Mouse (Mus musculus): Measurements from ENCODE around the gene Glt1d1. TPM values are rescaled to one million over a fixed set of nuclear protein-coding genes. Genes with fewer than 3 reads are reported as not detected.

Gene Glt1d1
- polyA plus RNA-seq, 1 experiment from 2014 or later = 0.25 TPM

GRCm38 (mm10) chr5:127618834-127619233, 13.2 kb upstream of the Glt1d1 start:
- WGBS = 73% methylated on average over 3 of the region's 3 CpGs

GRCm38 (mm10) chr5:127620371-127620770, 11.7 kb upstream of the Glt1d1 start:
- WGBS = 76% methylated on average over 8 of the region's 8 CpGs
- Histone ChIP-seq H3K27me3 (replicated peaks; ENCODE audit: control insufficient read depth, insufficient read depth, low read length) (no peaks in the 10 kb centered on the region), H3K9ac (ENCODE audit: low read depth, low read length) (no peak overlapping the region), H3K4me1 (ENCODE audit: control insufficient read depth, insufficient read depth, low read length) (peaks cover 10% of the 10 kb centered on the region), H3K27ac (replicated peaks; ENCODE audit: low read depth, low read length) (no peak overlapping the region), H3K9me3 (ENCODE audit: control insufficient read depth, low read length) (no peaks in the 10 kb centered on the region), H3K4me3 (ENCODE audit: low read depth, low read length) (no peak overlapping the region), H3K36me3 (ENCODE audit: control insufficient read depth, insufficient read depth, low read length) (no peaks in the 10 kb centered on the region), H3K4me2 (ENCODE audit: low read depth, low read length) (no peak overlapping the region)
- no peak for ATAC-seq (ENCODE audit: low read depth)
- DNase-seq (ENCODE audit: low spot score) = no peak

More at GRCm38 (mm10) chr5:127618834-127619233, 13.2 kb upstream of the Glt1d1 start:
- Histone ChIP-seq H3K36me3 (ENCODE audit: control insufficient read depth, insufficient read depth, low read length) (no peaks in the 10 kb centered on the region), H3K4me3 (ENCODE audit: low read depth, low read length) (no peak overlapping the region), H3K9ac (ENCODE audit: low read depth, low read length) (no peak overlapping the region), H3K27me3 (replicated peaks; ENCODE audit: control insufficient read depth, insufficient read depth, low read length) (no peaks in the 10 kb centered on the region), H3K27ac (replicated peaks; ENCODE audit: low read depth, low read length) (no peak overlapping the region), H3K4me1 (ENCODE audit: control insufficient read depth, insufficient read depth, low read length) (peaks cover 14% of the 10 kb centered on the region), H3K4me2 (ENCODE audit: low read depth, low read length) (no peak overlapping the region), H3K9me3 (ENCODE audit: control insufficient read depth, low read length) (no peaks in the 10 kb centered on the region)
- ATAC-seq (ENCODE audit: low read depth) = no peak
- DNase-seq (ENCODE audit: low spot score) = no peak

DNA sequence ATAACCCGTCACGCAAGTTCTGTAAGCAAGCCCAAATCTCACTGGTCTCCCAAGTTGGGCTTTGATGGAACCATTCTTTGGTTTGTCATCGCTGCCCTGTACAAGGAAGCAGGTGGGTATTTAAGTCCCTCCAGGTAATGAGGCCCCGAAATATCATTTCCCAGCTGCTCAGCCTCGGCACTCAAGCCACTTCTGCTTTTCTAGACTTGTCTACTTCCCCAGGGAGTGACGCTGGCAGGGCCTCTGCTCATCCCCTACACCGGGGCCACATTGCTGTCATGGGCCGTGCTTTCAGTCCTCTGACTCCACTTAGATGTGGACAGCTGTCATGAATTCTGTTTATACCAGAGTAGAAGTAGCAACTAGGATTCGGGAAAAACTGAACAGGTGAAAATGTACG, 11.0 kb upstream of the Glt1d1 start:
- WGBS = 74% methylated on average over 10 of the region's 10 CpGs
- no peak for DNase-seq (ENCODE audit: low spot score)
- Histone ChIP-seq H3K4me1 (ENCODE audit: control insufficient read depth, insufficient read depth, low read length) (peaks cover 3% of the 10 kb centered on the region), H3K9me3 (ENCODE audit: control insufficient read depth, low read length) (no peaks in the 10 kb centered on the region), H3K36me3 (ENCODE audit: control insufficient read depth, insufficient read depth, low read length) (no peaks in the 10 kb centered on the region), H3K4me2 (ENCODE audit: low read depth, low read length) (no peak overlapping the region), H3K27ac (replicated peaks; ENCODE audit: low read depth, low read length) (no peak overlapping the region), H3K4me3 (ENCODE audit: low read depth, low read length) (no peak overlapping the region), H3K9ac (ENCODE audit: low read depth, low read length) (no peak overlapping the region), H3K27me3 (replicated peaks; ENCODE audit: control insufficient read depth, insufficient read depth, low read length) (no peaks in the 10 kb centered on the region)
- ATAC-seq (ENCODE audit: low read depth) = no peak

GRCm38 (mm10) chr5:127624427-127625213, 7.4 kb upstream of the Glt1d1 start:
- Histone ChIP-seq H3K36me3 (ENCODE audit: control insufficient read depth, insufficient read depth, low read length) (no peaks in the 10 kb centered on the region), H3K4me3 (ENCODE audit: low read depth, low read length) (no peak overlapping the region), H3K27me3 (replicated peaks; ENCODE audit: control insufficient read depth, insufficient read depth, low read length) (no peaks in the 10 kb centered on the region), H3K4me2 (ENCODE audit: low read depth, low read length) (no peak overlapping the region), H3K9me3 (ENCODE audit: control insufficient read depth, low read length) (no peaks in the 10 kb centered on the region), H3K4me1 (ENCODE audit: control insufficient read depth, insufficient read depth, low read length) (no peaks in the 10 kb centered on the region), H3K27ac (replicated peaks; ENCODE audit: low read depth, low read length) (no peak overlapping the region), H3K9ac (ENCODE audit: low read depth, low read length) (no peak overlapping the region)
- DNase-seq (ENCODE audit: low spot score) (no peak), ATAC-seq (ENCODE audit: low read depth) (no peak)
- 78% methylated on average over 10 of the region's 10 CpGs for WGBS

GRCm38 (mm10) chr5:127627242-127627641, 4.8 kb upstream of the Glt1d1 start:
- Histone ChIP-seq H3K9ac (ENCODE audit: low read depth, low read length) (no peak overlapping the region), H3K4me2 (ENCODE audit: low read depth, low read length) (no peak overlapping the region), H3K27me3 (replicated peaks; ENCODE audit: control insufficient read depth, insufficient read depth, low read length) (peaks cover 9% of the 10 kb centered on the region), H3K4me1 (ENCODE audit: control insufficient read depth, insufficient read depth, low read length) (0 out of 2 replicates have a peak, but pooled peaks cover 5% of the 10 kb centered on the region), H3K4me3 (ENCODE audit: low read depth, low read length) (no peak overlapping the region), H3K9me3 (ENCODE audit: control insufficient read depth, low read length) (no peaks in the 10 kb centered on the region), H3K27ac (replicated peaks; ENCODE audit: low read depth, low read length) (no peak overlapping the region), H3K36me3 (ENCODE audit: control insufficient read depth, insufficient read depth, low read length) (no peaks in the 10 kb centered on the region)
- DNase-seq (ENCODE audit: low spot score) = no peak
- 90% methylated on average over 12 of the region's 12 CpGs for WGBS
- ATAC-seq (ENCODE audit: low read depth) = no peak

DNA sequence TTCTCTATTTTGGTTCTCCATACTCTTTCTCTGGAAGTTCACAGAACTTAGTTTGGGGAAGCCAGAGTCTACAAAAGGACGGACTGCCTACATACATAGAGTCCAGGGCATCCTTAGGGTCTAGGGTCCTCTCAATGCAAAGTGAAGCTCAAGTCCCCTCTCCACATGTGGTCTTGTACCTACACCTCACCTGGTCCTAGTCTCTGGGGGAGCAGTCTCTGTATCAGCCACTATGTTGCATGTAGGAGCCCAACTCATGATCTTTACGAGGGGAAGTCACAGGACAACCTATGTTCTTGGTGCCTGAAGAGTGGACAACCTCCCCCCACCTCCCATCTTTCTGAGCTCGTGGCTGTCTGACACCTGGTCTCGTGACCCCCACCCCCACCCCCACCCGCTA, 391 bp upstream of the Glt1d1 start:
- DNase-seq (ENCODE audit: low spot score) = no peak

GRCm38 (mm10) chr5:127633188-127633587, 1.1 kb downstream of the Glt1d1 start:
- Histone ChIP-seq H3K4me1 (ENCODE audit: control insufficient read depth, insufficient read depth, low read length) (0 out of 2 replicates have a peak, but pooled peaks cover 9% of the 10 kb centered on the region), H3K27ac (replicated peaks; ENCODE audit: low read depth, low read length) (no peak overlapping the region), H3K4me3 (ENCODE audit: low read depth, low read length) (peak overlapping the region; percentile 51), H3K9me3 (ENCODE audit: control insufficient read depth, low read length) (no peaks in the 10 kb centered on the region), H3K27me3 (replicated peaks; ENCODE audit: control insufficient read depth, insufficient read depth, low read length) (peaks cover 23% of the 10 kb centered on the region), H3K9ac (ENCODE audit: low read depth, low read length) (no peak overlapping the region), H3K36me3 (ENCODE audit: control insufficient read depth, insufficient read depth, low read length) (no peaks in the 10 kb centered on the region), H3K4me2 (ENCODE audit: low read depth, low read length) (peak overlapping the region; percentile 93)
- WGBS = 43% methylated on average over 4 of the region's 4 CpGs
- DNase-seq (ENCODE audit: low spot score) (no peak), ATAC-seq (ENCODE audit: low read depth) (no peak)

More for the DNA sequence above, 391 bp upstream of the Glt1d1 start:
- no peak for ATAC-seq (ENCODE audit: low read depth)
- Histone ChIP-seq H3K4me1 (ENCODE audit: control insufficient read depth, insufficient read depth, low read length) (0 out of 2 replicates have a peak, but pooled peaks cover 9% of the 10 kb centered on the region), H3K4me2 (ENCODE audit: low read depth, low read length) (peak overlapping the region; percentile 93), H3K27ac (replicated peaks; ENCODE audit: low read depth, low read length) (no peak overlapping the region), H3K9me3 (ENCODE audit: control insufficient read depth, low read length) (no peaks in the 10 kb centered on the region), H3K27me3 (replicated peaks; ENCODE audit: control insufficient read depth, insufficient read depth, low read length) (peaks cover 23% of the 10 kb centered on the region), H3K9ac (ENCODE audit: low read depth, low read length) (peak overlapping the region; percentile 66; the same call in 1 of the 2 replicates), H3K4me3 (ENCODE audit: low read depth, low read length) (peak overlapping the region; percentile 51; the same call in 1 of the 2 replicates), H3K36me3 (ENCODE audit: control insufficient read depth, insufficient read depth, low read length) (no peaks in the 10 kb centered on the region)
- 16% methylated on average over 5 of the region's 5 CpGs for WGBS

DNA sequence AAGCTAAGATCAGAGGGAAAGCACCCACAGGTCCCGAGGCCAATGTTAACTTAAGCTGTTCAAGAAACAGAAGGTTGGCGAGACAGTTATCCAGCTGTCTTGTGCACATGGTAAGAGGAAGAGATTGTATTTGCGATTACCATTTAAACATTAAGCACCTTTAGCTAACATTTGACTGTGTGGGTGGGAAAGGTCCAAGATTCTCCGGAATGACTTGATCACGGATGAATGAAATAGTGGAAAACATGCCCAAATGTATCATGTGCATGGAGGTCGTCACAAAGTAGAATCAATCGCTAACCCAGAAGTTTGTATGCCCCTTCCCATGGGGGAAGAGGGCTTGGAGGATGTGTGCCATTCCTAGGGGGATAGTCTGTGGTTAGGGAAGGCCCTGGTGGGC, 1.6 kb downstream of the Glt1d1 start:
- Histone ChIP-seq H3K4me1 (ENCODE audit: control insufficient read depth, insufficient read depth, low read length) (0 out of 2 replicates have a peak, but pooled peaks cover 9% of the 10 kb centered on the region), H3K36me3 (ENCODE audit: control insufficient read depth, insufficient read depth, low read length) (no peaks in the 10 kb centered on the region), H3K9me3 (ENCODE audit: control insufficient read depth, low read length) (no peaks in the 10 kb centered on the region), H3K4me3 (ENCODE audit: low read depth, low read length) (no peak overlapping the region), H3K27me3 (replicated peaks; ENCODE audit: control insufficient read depth, insufficient read depth, low read length) (peaks cover 23% of the 10 kb centered on the region), H3K4me2 (ENCODE audit: low read depth, low read length) (no peak overlapping the region), H3K9ac (ENCODE audit: low read depth, low read length) (no peak overlapping the region), H3K27ac (replicated peaks; ENCODE audit: low read depth, low read length) (no peak overlapping the region)
- no peak for ATAC-seq (ENCODE audit: low read depth)
- WGBS = 93% methylated on average over 7 of the region's 7 CpGs
- no peak for DNase-seq (ENCODE audit: low spot score)

DNA sequence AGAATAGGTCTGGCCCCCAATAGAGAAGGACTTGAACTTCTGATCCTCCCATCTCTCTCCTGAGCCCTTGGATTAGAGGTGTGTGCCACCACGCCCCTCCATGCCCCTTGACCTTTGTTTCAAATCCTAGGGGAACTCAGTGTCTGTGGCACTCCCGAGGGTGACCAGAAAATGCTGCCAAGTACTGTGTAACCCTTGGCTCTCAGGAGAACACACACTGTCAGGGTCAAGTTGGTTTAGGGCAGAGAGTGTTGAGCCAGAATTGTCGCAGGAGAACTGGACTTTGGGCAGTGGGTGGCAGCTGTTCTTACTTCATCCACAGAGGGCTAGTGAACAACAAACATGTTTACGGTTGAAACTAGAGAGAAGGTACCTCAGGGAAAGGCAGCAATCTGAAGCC, 5.6 kb downstream of the Glt1d1 start:
- no peak overlapping the region for H3K9ac ChIP-seq (ENCODE audit: low read depth, low read length)
- H3K4me1 ChIP-seq (ENCODE audit: control insufficient read depth, insufficient read depth, low read length) = no peaks in the 10 kb centered on the region
- no peak overlapping the region for H3K4me3 ChIP-seq (ENCODE audit: low read depth, low read length)
- DNase-seq (ENCODE audit: low spot score) (no peak), ATAC-seq (ENCODE audit: low read depth) (no peak)
- no peak overlapping the region for H3K4me2 ChIP-seq (ENCODE audit: low read depth, low read length)
- peaks cover 10% of the 10 kb centered on the region for H3K27me3 ChIP-seq (replicated peaks; ENCODE audit: control insufficient read depth, insufficient read depth, low read length)
- H3K27ac ChIP-seq (replicated peaks; ENCODE audit: low read depth, low read length) = no peak overlapping the region
- peaks cover 12% of the 10 kb centered on the region; the same call in 1 of the 2 replicates for H3K9me3 ChIP-seq (ENCODE audit: control insufficient read depth, low read length)
- WGBS = 76% methylated on average over 4 of the region's 4 CpGs
- no peaks in the 10 kb centered on the region for H3K36me3 ChIP-seq (ENCODE audit: control insufficient read depth, insufficient read depth, low read length)
